Mouse (Mus musculus): ENCODE data around the gene Gtf2ird2. TPM values are rescaled to one million over a fixed set of nuclear protein-coding genes. Genes with fewer than 3 reads are reported as not detected.

The Gtf2ird2 gene
- 4.6 TPM for polyA plus RNA-seq (2014; fragmentation: Illumina TruSeq; extraction: RNeasy Lipid Tissue Mini Kit (QIAGEN cat#74804))

GRCm38 (mm10) chr5:134183880-134184808 lies at the start of gene Gtf2ird2:
TSS of gene Gtf2ird2 (plus strand) at chr5:134184019.

GRCm38 (mm10) chr5:134176169-134176881 lies 7.5 kb upstream of the Gtf2ird2 start, which contains the start of gene Rcc1l:
TSS of gene Rcc1l (minus strand) at chr5:134176774.

GRCm38 (mm10) chr5:134229391-134229790 lies 45.6 kb downstream of the Gtf2ird2 start, which contains the start of gene Ncf1:
TSS of gene Ncf1 (minus strand) at chr5:134229625.

Other genes starting within 250 kb of the Gtf2ird2 start
- gene Castor2, start 84.3 kb upstream of the Gtf2ird2 start, polyA plus RNA-seq (2014; fragmentation: Illumina TruSeq; extraction: RNeasy Lipid Tissue Mini Kit (QIAGEN cat#74804)): 4.5 TPM
- 1.5 TPM for gene Rcc1l, start 7.2 kb upstream of the Gtf2ird2 start, polyA plus RNA-seq (2014; fragmentation: Illumina TruSeq; extraction: RNeasy Lipid Tissue Mini Kit (QIAGEN cat#74804))
- gene Ncf1, start 45.6 kb downstream of the Gtf2ird2 start, polyA plus RNA-seq (2014; fragmentation: Illumina TruSeq; extraction: RNeasy Lipid Tissue Mini Kit (QIAGEN cat#74804)): 1.6 TPM
- gene Gtf2i, start 130.7 kb downstream of the Gtf2ird2 start, polyA plus RNA-seq (2014; fragmentation: Illumina TruSeq; extraction: RNeasy Lipid Tissue Mini Kit (QIAGEN cat#74804)): 150 TPM

All from ovary, adult 10 weeks (tissue).